Mouse (Mus musculus): ENCODE measurements around the gene Btg1.

GRCm38 (mm10) chr10:96628100-96628912 lies 11.5 kb downstream of the Btg1 start:
- no peak for TF ChIP-seq POLR2A (IDR thresholded peaks at IDR 0.05; ENCODE audit: insufficient read depth, low read length)
- TF ChIP-seq EP300 (IDR thresholded peaks at IDR 0.05; ENCODE audit: insufficient read depth, low read depth, low read length) = no peak
- TF ChIP-seq CTCF (IDR thresholded peaks at IDR 0.05; ENCODE audit: low read depth, low read length) = no peak

Measured in ES-Bruce4 (cell line).